Comparison of ENCODE assay signal across 20 mouse cellular contexts in genomic region chr1:84877590-84877989, GRCm38 (mm10). TPM values are rescaled to one million over a fixed set of nuclear protein-coding genes. Genes with fewer than 3 reads are reported as not detected.
A peak's percentile ranks its signal among the peaks of the same experiment; 100 is the strongest.
DNase-seq lines count a peak whose midpoint lies in the region; ATAC-seq and TF ChIP-seq lines count a peak whose summit lies in the region.
"Had no signal": no experiment of that assay in that cellular context is flagged by ENCODE, and none has a peak within 500 bp of the region (broad histone marks: within the 10 kb centered on the region; RNA-seq: fewer than 3 reads in every experiment).

No protein-coding gene starts in this region.

- H3K9ac ChIP-seq in intestine, embryonic 15.5 days, result no peak overlapping the region
- no peak overlapping the region for H3K9ac ChIP-seq in intestine, postnatal 0 days (ENCODE audit: low read depth, low read length)
- no peak overlapping the region for H3K9ac ChIP-seq in kidney, embryonic 15.5 days
- H3K9ac ChIP-seq in liver, embryonic 12.5 days, result no peak overlapping the region
- H3K9ac ChIP-seq: embryonic facial prominence, embryonic 15.5 days; hindbrain, embryonic 13.5 days; lung, embryonic 14.5 days; midbrain, embryonic 13.5 days had no signal

- no peak overlapping the region for H3K27ac ChIP-seq in intestine, embryonic 15.5 days
- no peak overlapping the region for H3K27ac ChIP-seq in intestine, postnatal 0 days (ENCODE audit: low read depth, low read length)
- no peak overlapping the region for H3K27ac ChIP-seq in kidney, embryonic 15.5 days
- H3K27ac ChIP-seq in liver, embryonic 12.5 days, result no peak overlapping the region
- H3K27ac ChIP-seq: embryonic facial prominence, embryonic 15.5 days; heart, embryonic 10.5 days; hindbrain, embryonic 13.5 days; midbrain, embryonic 13.5 days had no signal

- CTCF ChIA-PET in Patski (lab: Charles Lee), result no interaction called here

- POLR2A ChIA-PET in Patski (lab: Charles Lee), result no interaction called here

- no peaks in the 10 kb centered on the region for H3K36me3 ChIP-seq in intestine, embryonic 15.5 days
- no peaks in the 10 kb centered on the region for H3K36me3 ChIP-seq in intestine, postnatal 0 days (ENCODE audit: control insufficient read depth, insufficient read depth)
- no peaks in the 10 kb centered on the region for H3K36me3 ChIP-seq in kidney, embryonic 15.5 days
- no peaks in the 10 kb centered on the region for H3K36me3 ChIP-seq in liver, embryonic 12.5 days
- H3K36me3 ChIP-seq: embryonic facial prominence, embryonic 15.5 days; heart, embryonic 10.5 days; hindbrain, embryonic 13.5 days; midbrain, embryonic 13.5 days had no signal

- ATAC-seq in intestine, embryonic 15.5 days, result peak; percentile 60; the same call in 1 of the 2 replicates
- ATAC-seq in intestine, postnatal 0 days, result no peak
- peak; percentile 45 for ATAC-seq in Patski
- 0 out of 2 replicates have a peak, but pooled peaks have one; percentile 48 for ATAC-seq in kidney, embryonic 15.5 days (replicated peaks; ENCODE audit: low FRiP score)
- ATAC-seq in liver, embryonic 12.5 days, result peak; percentile 36; the same call in 1 of the 2 replicates
- ATAC-seq: CD4-positive, CD25-positive, alpha-beta regulatory T cell, adult 4 months; forebrain, embryonic 16.5 days; midbrain, embryonic 13.5 days had no signal

- no peaks in the 10 kb centered on the region for H3K4me1 ChIP-seq in intestine, embryonic 15.5 days (replicated peaks)
- no peaks in the 10 kb centered on the region for H3K4me1 ChIP-seq in intestine, postnatal 0 days (replicated peaks; ENCODE audit: control insufficient read depth, insufficient read depth, low read length)
- H3K4me1 ChIP-seq in kidney, embryonic 15.5 days, result no peaks in the 10 kb centered on the region
- H3K4me1 ChIP-seq in liver, embryonic 12.5 days, result peaks cover 5% of the 10 kb centered on the region; the same call in 1 of the 2 replicates
- H3K4me1 ChIP-seq: embryonic facial prominence, embryonic 15.5 days; heart, embryonic 10.5 days; midbrain, embryonic 13.5 days had no signal

- no peaks in the 10 kb centered on the region for H3K9me3 ChIP-seq in intestine, embryonic 15.5 days
- no peaks in the 10 kb centered on the region for H3K9me3 ChIP-seq in intestine, postnatal 0 days (ENCODE audit: control insufficient read depth)
- H3K9me3 ChIP-seq in kidney, embryonic 15.5 days (replicated peaks), result no peaks in the 10 kb centered on the region
- H3K9me3 ChIP-seq in liver, embryonic 12.5 days (replicated peaks), result no peaks in the 10 kb centered on the region
- H3K9me3 ChIP-seq: embryonic facial prominence, embryonic 15.5 days; heart, embryonic 10.5 days; hindbrain, embryonic 13.5 days; midbrain, embryonic 13.5 days had no signal

- in situ Hi-C loops in Patski (cut with MboI; ENCODE audit: low pct_unique_long_range_greater_than_20kb), result loop anchor here (5.0 to 25.0 kb wide), 2 partner anchors 35 to 1140 kb away; partner anchors contain the start of gene Trip12

- no peak for DNase-seq in Patski (ENCODE audit: low read depth, low spot score)
- DNase-seq in adrenal gland, adult (ENCODE audit: inconsistent age in 2 of 2, low spot score in 1 of 2), result no peak
- no peak for DNase-seq in urinary bladder, adult 2 months (ENCODE audit: low spot score)
- no peak for DNase-seq in cerebellum, adult 11 months
- DNase-seq: adrenal gland, postnatal 25 days; cerebellum, adult 11-12 months; cerebellum, postnatal 14 days; lung, embryonic 14.5 days; right cerebral cortex, postnatal 25 days had no signal

- H3K4me3 ChIP-seq in intestine, embryonic 15.5 days (replicated peaks), result no peak overlapping the region
- H3K4me3 ChIP-seq in intestine, postnatal 0 days (ENCODE audit: low read depth, low read length), result no peak overlapping the region
- no peak overlapping the region for H3K4me3 ChIP-seq in kidney, embryonic 15.5 days (replicated peaks)
- no peak overlapping the region for H3K4me3 ChIP-seq in liver, embryonic 12.5 days
- H3K4me3 ChIP-seq: embryonic facial prominence, embryonic 15.5 days; heart, embryonic 10.5 days; hindbrain, embryonic 13.5 days; midbrain, embryonic 13.5 days had no signal

- WGBS in intestine, embryonic 15.5 days, result 63% methylated on average over 2 of the region's 2 CpGs
- 48% methylated on average over 2 of the region's 2 CpGs for WGBS in intestine, postnatal 0 days
- 69% methylated on average over 2 of the region's 2 CpGs for WGBS in kidney, embryonic 15.5 days
- 67% methylated on average over 2 of the region's 2 CpGs for WGBS in liver, embryonic 12.5 days (ENCODE audit: insufficient replicate concordance)

- no peak overlapping the region for H3K4me2 ChIP-seq in intestine, embryonic 15.5 days (replicated peaks)
- no peak overlapping the region for H3K4me2 ChIP-seq in intestine, postnatal 0 days (replicated peaks; ENCODE audit: low read depth)
- no peak overlapping the region for H3K4me2 ChIP-seq in kidney, embryonic 15.5 days
- no peak overlapping the region for H3K4me2 ChIP-seq in liver, embryonic 12.5 days
- H3K4me2 ChIP-seq: embryonic facial prominence, embryonic 15.5 days; hindbrain, embryonic 13.5 days; lung, embryonic 14.5 days; midbrain, embryonic 13.5 days had no signal

- TF ChIP-seq CTCF in intestine, postnatal 0 days (IDR thresholded peaks at IDR 0.05; ENCODE audit: low read depth), result no peak
- TF ChIP-seq CTCF in Patski (IDR thresholded peaks at IDR 0.05), result no peak

- no peaks in the 10 kb centered on the region for H3K27me3 ChIP-seq in intestine, embryonic 15.5 days (replicated peaks)
- H3K27me3 ChIP-seq in intestine, postnatal 0 days (replicated peaks; ENCODE audit: control insufficient read depth, insufficient read depth, low read length), result no peaks in the 10 kb centered on the region
- H3K27me3 ChIP-seq in Patski, result no peaks in the 10 kb centered on the region
- H3K27me3 ChIP-seq in kidney, embryonic 15.5 days, result no peaks in the 10 kb centered on the region
- H3K27me3 ChIP-seq in liver, embryonic 12.5 days (replicated peaks), result no peaks in the 10 kb centered on the region
- H3K27me3 ChIP-seq: embryonic facial prominence, embryonic 15.5 days; hindbrain, embryonic 13.5 days; midbrain, embryonic 13.5 days had no signal

RNA-seq across cellular contexts. Expression of gene Trip12, which starts 37.3 kb away (rescaled TPM):
- 48.9 and 54.2 TPM in 2 replicates for polyA plus RNA-seq in intestine, embryonic 15.5 days (2015; fragmentation: Nextera tagmentation; extraction: Ambion mirVana)
- polyA plus RNA-seq in intestine, postnatal 0 days (2015; fragmentation: Nextera tagmentation; extraction: Ambion mirVana), result 40.7 and 46.4 TPM in 2 replicates
- polyA plus RNA-seq in Patski (2021), result 159 TPM
- 61.5 and 65.3 TPM in 2 replicates for polyA plus RNA-seq in kidney, embryonic 15.5 days (2015; fragmentation: Nextera tagmentation; extraction: Ambion mirVana)
- 53.6 and 57.9 TPM in 2 replicates for polyA plus RNA-seq in liver, embryonic 12.5 days (2016; fragmentation: Nextera tagmentation; extraction: Ambion mirVana)
- polyA plus RNA-seq in urinary bladder, adult 2 months (2012; rRNA removed), result 84.8 and 90.2 TPM in 2 replicates

RNA-seq across cellular contexts. Expression of gene Fbxo36, which starts 37.9 kb away (rescaled TPM):
- 12.3 and 14.9 TPM in 2 replicates for polyA plus RNA-seq in intestine, embryonic 15.5 days (2015; fragmentation: Nextera tagmentation; extraction: Ambion mirVana)
- 14.4 and 18.5 TPM in 2 replicates for polyA plus RNA-seq in intestine, postnatal 0 days (2015; fragmentation: Nextera tagmentation; extraction: Ambion mirVana)
- 4.1 TPM for polyA plus RNA-seq in Patski (2021)
- 10.4 and 11.1 TPM in 2 replicates for polyA plus RNA-seq in kidney, embryonic 15.5 days (2015; fragmentation: Nextera tagmentation; extraction: Ambion mirVana)
- 8.5 and 9.8 TPM in 2 replicates for polyA plus RNA-seq in liver, embryonic 12.5 days (2016; fragmentation: Nextera tagmentation; extraction: Ambion mirVana)
- 11.6 and 17.0 TPM in 2 replicates for polyA plus RNA-seq in urinary bladder, adult 2 months (2012; rRNA removed)

RNA-seq across cellular contexts. Expression of gene Slc16a14, which starts 57.3 kb away (rescaled TPM):
- 0.19 and 0.23 TPM in 2 replicates for polyA plus RNA-seq in intestine, embryonic 15.5 days (2015; fragmentation: Nextera tagmentation; extraction: Ambion mirVana)
- 0.04 TPM in 1 of 2 replicates, not detected in the other for polyA plus RNA-seq in intestine, postnatal 0 days (2015; fragmentation: Nextera tagmentation; extraction: Ambion mirVana)
- polyA plus RNA-seq in Patski (2021), result not detected
- polyA plus RNA-seq in kidney, embryonic 15.5 days (2015; fragmentation: Nextera tagmentation; extraction: Ambion mirVana), result 0.37 and 0.47 TPM in 2 replicates
- polyA plus RNA-seq in liver, embryonic 12.5 days (2016; fragmentation: Nextera tagmentation; extraction: Ambion mirVana), result 0.05 TPM in 1 of 2 replicates, not detected in the other
- 4.1 and 4.4 TPM in 2 replicates for polyA plus RNA-seq in urinary bladder, adult 2 months (2012; rRNA removed)
- polyA plus RNA-seq: CD4-positive, CD25-positive, alpha-beta regulatory T cell, adult 4 months; heart, postnatal 0 days; lung, embryonic 14.5 days had no signal
